Mouse (Mus musculus) G1E (cell line): ENCODE results near the gene Myadm.

ENCODE experiments used
- GATA2 ChIP-seq: IDR thresholded peaks from 2 replicates; pipeline ENCODE4 v1.6.1; 2012; ENCODE audit warnings: low read depth, low read length, inconsistent platforms, borderline replicate concordance
- TAL1 ChIP-seq: conservative IDR thresholded peaks from 2 replicates; pipeline ENCODE4 v1.6.1; 2012; ENCODE audit warnings: low read depth, low read length, inconsistent platforms, mixed read lengths

GRCm38 (mm10) chr7:3239193-3239592, 49.7 kb upstream of the Myadm start:
- no peak for TF ChIP-seq TAL1
- TF ChIP-seq GATA2, result no peak
